Mouse (Mus musculus): ENCODE data around the gene Kctd18. TPM values are rescaled to one million over a fixed set of nuclear protein-coding genes. Genes with fewer than 3 reads are reported as not detected.

The Kctd18 gene
- polyA plus RNA-seq, 1 experiment = 21.3 TPM

DNA sequence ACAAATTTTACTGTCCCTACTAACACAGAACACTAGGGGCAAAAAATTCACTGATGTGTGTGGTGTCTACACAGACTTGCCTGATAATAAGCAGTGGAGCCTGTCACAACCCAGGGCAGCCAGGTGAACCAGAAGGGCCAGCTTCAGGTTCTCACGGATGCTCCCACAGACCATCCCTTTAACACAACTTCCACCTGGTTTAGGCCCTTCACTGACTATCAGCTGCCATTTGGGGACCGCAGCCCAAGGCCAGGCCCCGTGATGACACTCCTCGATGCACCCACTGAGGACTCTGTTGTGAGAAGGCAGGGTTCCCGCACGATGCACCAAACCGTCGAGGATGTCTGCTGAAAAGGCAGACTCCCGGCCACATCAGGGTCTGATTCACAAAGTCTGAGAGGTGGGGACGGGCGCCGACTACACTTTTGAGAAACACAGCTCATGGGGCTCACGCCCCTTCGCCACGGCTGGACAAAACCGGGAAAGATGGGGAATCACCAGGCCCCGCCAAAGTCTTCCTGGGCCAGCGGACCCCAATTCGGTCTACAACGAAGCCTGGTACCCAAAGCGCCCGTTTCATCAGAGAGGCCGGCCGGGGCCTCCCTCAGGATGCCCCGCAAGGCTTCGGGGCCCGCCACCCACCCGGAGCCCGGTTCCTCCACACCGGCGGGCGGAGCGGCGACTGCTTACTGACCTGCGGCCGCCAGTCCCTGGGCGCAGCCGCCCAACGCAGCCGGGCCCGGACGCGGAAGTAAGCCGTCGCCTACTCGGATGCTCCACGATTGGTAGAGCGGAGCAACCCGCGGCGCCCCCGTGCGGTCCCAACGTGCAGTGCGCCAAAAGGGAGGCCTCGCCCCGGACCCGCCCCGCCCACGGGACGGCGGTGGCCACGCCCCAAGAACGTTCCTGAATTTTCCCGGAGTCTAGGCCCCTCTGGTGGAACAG, 49.2 kb downstream of the Kctd18 start:
- Histone ChIP-seq H3K27me3 (ENCODE audit: control insufficient read depth, insufficient read depth, low read length, poor library complexity, severe bottlenecking) (no peaks in the 10 kb centered on the region), H3K27ac (ENCODE audit: insufficient read depth, low read length) (no peak overlapping the region), H3K4me3 (ENCODE audit: low read depth, low read length) (peak overlapping the region; percentile 72)

DNA sequence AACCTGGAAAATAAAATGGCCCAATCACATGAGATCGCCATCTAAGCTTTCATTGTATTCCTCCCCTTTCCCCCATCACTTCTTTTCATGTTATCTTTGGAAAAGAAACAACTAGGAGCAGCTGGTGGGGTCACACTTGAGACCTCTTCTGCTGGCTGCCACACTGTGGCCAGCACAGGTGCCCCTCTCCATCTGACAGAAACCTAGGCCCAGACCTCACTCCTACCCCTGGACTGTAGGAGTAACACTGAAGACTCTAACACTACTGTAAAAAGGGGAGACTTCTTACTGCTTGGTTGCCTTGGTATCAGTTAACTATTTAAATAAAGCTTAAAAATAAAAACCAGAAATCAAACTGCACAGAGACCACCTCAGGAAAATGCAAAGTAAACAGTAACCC, 63.0 kb downstream of the Kctd18 start:
- Histone ChIP-seq H3K4me1 (ENCODE audit: control insufficient read depth, insufficient read depth, low read length) (no peaks in the 10 kb centered on the region), H3K4me3 (ENCODE audit: low read depth, low read length) (no peak overlapping the region), H3K27me3 (ENCODE audit: control insufficient read depth, insufficient read depth, low read length, poor library complexity, severe bottlenecking) (no peaks in the 10 kb centered on the region), H3K9ac (ENCODE audit: low read depth, poor library complexity, severe bottlenecking) (no peak overlapping the region), H3K36me3 (ENCODE audit: control insufficient read depth, insufficient read depth, low read length, poor library complexity, severe bottlenecking) (peaks cover 4% of the 10 kb centered on the region; the same call in 1 of the 2 replicates), H3K27ac (ENCODE audit: insufficient read depth, low read length) (no peak overlapping the region), H3K9me3 (replicated peaks; ENCODE audit: control insufficient read depth, insufficient read depth, low read length, poor library complexity, severe bottlenecking) (no peaks in the 10 kb centered on the region)
- TF ChIP-seq POLR2A (IDR thresholded peaks at IDR 0.05; ENCODE audit: insufficient read depth, low read length) (no peak), CTCF (IDR thresholded peaks at IDR 0.05; ENCODE audit: low read depth, low read length) (no peak), EP300 (IDR thresholded peaks at IDR 0.05; ENCODE audit: insufficient read depth, low read depth, low read length) (no peak)

More for the DNA sequence above, 49.2 kb downstream of the Kctd18 start:
- H3K4me1 ChIP-seq (ENCODE audit: control insufficient read depth, insufficient read depth, low read length) = no peaks in the 10 kb centered on the region
- peaks cover 5% of the 10 kb centered on the region for H3K36me3 ChIP-seq (ENCODE audit: control insufficient read depth, insufficient read depth, low read length, poor library complexity, severe bottlenecking)
- peak overlapping the region; percentile 71 for H3K9ac ChIP-seq (ENCODE audit: low read depth, poor library complexity, severe bottlenecking)
- H3K9me3 ChIP-seq (replicated peaks; ENCODE audit: control insufficient read depth, insufficient read depth, low read length, poor library complexity, severe bottlenecking) = no peaks in the 10 kb centered on the region
- TF ChIP-seq EP300 (IDR thresholded peaks at IDR 0.05; ENCODE audit: insufficient read depth, low read depth, low read length) = peak; percentile 26; the same call in 1 of the 2 replicates
- TF ChIP-seq CTCF (IDR thresholded peaks at IDR 0.05; ENCODE audit: low read depth, low read length) = peak; percentile 60
- no peak for TF ChIP-seq POLR2A (IDR thresholded peaks at IDR 0.05; ENCODE audit: insufficient read depth, low read length)

DNA sequence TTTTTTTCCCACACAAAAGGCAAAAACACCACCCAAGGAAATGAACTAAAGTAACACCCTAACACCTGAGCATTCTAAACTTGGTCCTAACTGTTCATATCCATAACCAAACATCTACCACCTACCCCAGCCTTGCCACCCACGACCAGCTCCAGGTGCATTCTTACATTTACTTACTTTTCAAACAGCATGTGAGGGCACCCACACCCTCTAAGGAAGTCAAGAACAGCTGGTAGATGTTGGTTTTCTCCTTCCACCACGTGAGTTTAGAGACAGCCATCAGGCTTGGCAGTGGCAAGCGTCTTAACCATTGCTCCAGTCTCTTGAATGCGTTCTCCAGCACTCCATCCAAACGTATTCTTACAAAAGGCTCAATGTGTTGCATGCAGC, 64.4 kb downstream of the Kctd18 start:
- Histone ChIP-seq H3K9me3 (replicated peaks; ENCODE audit: control insufficient read depth, insufficient read depth, low read length, poor library complexity, severe bottlenecking) (no peaks in the 10 kb centered on the region), H3K27ac (ENCODE audit: insufficient read depth, low read length) (no peak overlapping the region), H3K4me3 (ENCODE audit: low read depth, low read length) (no peak overlapping the region), H3K9ac (ENCODE audit: low read depth, poor library complexity, severe bottlenecking) (no peak overlapping the region), H3K27me3 (ENCODE audit: control insufficient read depth, insufficient read depth, low read length, poor library complexity, severe bottlenecking) (no peaks in the 10 kb centered on the region), H3K36me3 (ENCODE audit: control insufficient read depth, insufficient read depth, low read length, poor library complexity, severe bottlenecking) (peaks cover 4% of the 10 kb centered on the region; the same call in 1 of the 2 replicates), H3K4me1 (ENCODE audit: control insufficient read depth, insufficient read depth, low read length) (no peaks in the 10 kb centered on the region)
- no peak for TF ChIP-seq EP300 (IDR thresholded peaks at IDR 0.05; ENCODE audit: insufficient read depth, low read depth, low read length)
- no peak for TF ChIP-seq CTCF (IDR thresholded peaks at IDR 0.05; ENCODE audit: low read depth, low read length)
- TF ChIP-seq POLR2A (IDR thresholded peaks at IDR 0.05; ENCODE audit: insufficient read depth, low read length) = no peak

DNA sequence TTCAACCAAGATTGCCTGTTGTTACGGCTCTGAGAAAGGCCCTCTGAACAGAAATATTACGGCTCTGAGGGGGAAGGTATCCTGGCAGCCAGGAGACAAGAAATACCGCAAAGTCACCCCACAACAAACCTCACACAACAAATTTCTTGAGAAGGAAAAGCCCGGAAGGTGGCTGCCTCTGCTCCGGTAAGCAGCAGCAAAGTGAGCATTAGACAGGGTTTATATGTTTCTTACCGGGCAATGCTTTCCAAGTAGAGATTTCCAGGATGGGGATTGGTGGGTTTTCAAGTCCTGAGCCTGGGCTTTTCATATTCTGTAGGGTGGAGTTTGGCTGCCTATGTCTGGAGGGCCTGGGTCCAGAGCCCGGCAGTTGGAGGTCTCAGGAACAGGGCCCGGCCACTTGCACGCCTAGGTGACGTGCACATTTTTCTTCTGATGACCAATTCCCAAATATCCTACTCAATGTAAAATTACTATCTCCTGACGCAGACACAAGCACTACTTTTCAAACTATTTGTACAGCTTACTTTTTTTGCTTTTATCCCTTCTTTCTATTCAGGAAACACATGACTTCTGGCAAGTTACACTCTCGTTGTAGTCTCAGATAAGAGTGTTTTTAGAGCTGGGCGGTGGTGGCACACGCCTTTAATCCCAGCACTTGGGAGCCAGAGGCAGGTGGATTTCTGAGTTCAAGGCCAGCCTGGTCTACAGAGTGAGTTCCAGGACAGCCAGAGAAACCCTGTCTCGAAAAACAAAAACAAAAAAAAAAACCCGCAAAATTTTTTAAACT, 65.0 kb downstream of the Kctd18 start:
- Histone ChIP-seq H3K27me3 (ENCODE audit: control insufficient read depth, insufficient read depth, low read length, poor library complexity, severe bottlenecking) (no peaks in the 10 kb centered on the region), H3K9me3 (replicated peaks; ENCODE audit: control insufficient read depth, insufficient read depth, low read length, poor library complexity, severe bottlenecking) (no peaks in the 10 kb centered on the region), H3K9ac (ENCODE audit: low read depth, poor library complexity, severe bottlenecking) (no peak overlapping the region), H3K4me3 (ENCODE audit: low read depth, low read length) (no peak overlapping the region), H3K27ac (ENCODE audit: insufficient read depth, low read length) (no peak overlapping the region), H3K4me1 (ENCODE audit: control insufficient read depth, insufficient read depth, low read length) (no peaks in the 10 kb centered on the region), H3K36me3 (ENCODE audit: control insufficient read depth, insufficient read depth, low read length, poor library complexity, severe bottlenecking) (peaks cover 4% of the 10 kb centered on the region; the same call in 1 of the 2 replicates)
- TF ChIP-seq POLR2A (IDR thresholded peaks at IDR 0.05; ENCODE audit: insufficient read depth, low read length) (no peak), EP300 (IDR thresholded peaks at IDR 0.05; ENCODE audit: insufficient read depth, low read depth, low read length) (no peak), CTCF (IDR thresholded peaks at IDR 0.05; ENCODE audit: low read depth, low read length) (no peak)

DNA sequence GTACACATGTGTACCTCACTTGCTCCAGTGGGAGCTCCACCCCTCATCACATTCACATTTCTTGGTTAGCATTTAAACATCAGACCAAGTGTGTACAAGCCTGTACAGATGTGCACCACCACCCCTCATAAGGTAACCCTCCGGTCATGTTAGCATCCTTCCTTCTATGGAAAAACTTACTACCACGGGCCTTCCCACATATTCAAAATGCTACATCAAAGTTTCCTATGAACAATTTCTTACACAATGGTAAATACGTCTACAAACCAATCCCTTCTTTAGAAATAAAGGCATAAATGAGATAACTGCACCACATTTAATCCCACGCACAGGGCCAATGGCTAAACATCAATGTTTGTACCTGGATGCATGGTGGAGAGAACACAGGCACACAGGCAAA, 66.2 kb downstream of the Kctd18 start:
- no peak for TF ChIP-seq CTCF (IDR thresholded peaks at IDR 0.05; ENCODE audit: low read depth, low read length)
- Histone ChIP-seq H3K4me3 (ENCODE audit: low read depth, low read length) (no peak overlapping the region), H3K27me3 (ENCODE audit: control insufficient read depth, insufficient read depth, low read length, poor library complexity, severe bottlenecking) (no peaks in the 10 kb centered on the region), H3K9ac (ENCODE audit: low read depth, poor library complexity, severe bottlenecking) (no peak overlapping the region), H3K27ac (ENCODE audit: insufficient read depth, low read length) (no peak overlapping the region), H3K4me1 (ENCODE audit: control insufficient read depth, insufficient read depth, low read length) (no peaks in the 10 kb centered on the region), H3K9me3 (replicated peaks; ENCODE audit: control insufficient read depth, insufficient read depth, low read length, poor library complexity, severe bottlenecking) (no peaks in the 10 kb centered on the region), H3K36me3 (ENCODE audit: control insufficient read depth, insufficient read depth, low read length, poor library complexity, severe bottlenecking) (peaks cover 4% of the 10 kb centered on the region; the same call in 1 of the 2 replicates)
